ENCODE assay signal across 23 mouse cellular contexts in genomic region chr13:32763141-32763540, GRCm38 (mm10). TPM values are rescaled to one million over a fixed set of nuclear protein-coding genes. Genes with fewer than 3 reads are reported as not detected.
A peak's percentile ranks its signal among the peaks of the same experiment; 100 is the strongest.
DNase-seq lines count a peak whose midpoint lies in the region; ATAC-seq and TF ChIP-seq lines count a peak whose summit lies in the region.
"Had no signal": no experiment of that assay in that cellular context is flagged by ENCODE, and none has a peak within 500 bp of the region (broad histone marks: within the 10 kb centered on the region; RNA-seq: fewer than 3 reads in every experiment).

No protein-coding gene starts in this region.

- DNase-seq in heart, adult 18-20 months: peak; percentile 75 to 84
- DNase-seq in heart, embryonic 10.5 days (ENCODE audit: low spot score): no peak
- peak; percentile 13 for DNase-seq in adrenal gland, adult 8-10 months
- DNase-seq in gastrocnemius, postnatal 10 days: peak; percentile 41
- peak; percentile 52 to 70 for DNase-seq in heart, postnatal 14 days
- no peak for DNase-seq in layer of hippocampus, adult 2 months (ENCODE audit: low spot score in 2 of 2)
- DNase-seq in kidney, adult 9 months: no peak
- DNase-seq: cerebellum, postnatal 25 days; forebrain, postnatal 0 days; liver; right cerebral cortex, adult 18-20 months; thymus, postnatal 14 days had no signal

- TF ChIP-seq CTCF in layer of hippocampus, adult 2 months (conservative IDR thresholded peaks at IDR 0.05): no peak

- H3K27me3 ChIP-seq in heart, embryonic 10.5 days (ENCODE audit: insufficient read depth, poor library complexity, severe bottlenecking): no peaks in the 10 kb centered on the region
- no peaks in the 10 kb centered on the region for H3K27me3 ChIP-seq in forebrain, embryonic 15.5 days
- H3K27me3 ChIP-seq: heart, embryonic 13.5 days; hindbrain, embryonic 13.5 days; kidney, embryonic 15.5 days; lung, embryonic 15.5 days had no signal

- peaks cover 14% of the 10 kb centered on the region for H3K4me1 ChIP-seq in heart, embryonic 10.5 days
- H3K4me1 ChIP-seq in forebrain, embryonic 15.5 days: peaks cover 6% of the 10 kb centered on the region
- H3K4me1 ChIP-seq: kidney, embryonic 15.5 days; lung, embryonic 15.5 days had no signal

- ATAC-seq in forebrain, embryonic 15.5 days (replicated peaks): no peak
- ATAC-seq: forebrain, postnatal 0 days had no signal

- H3K9me3 ChIP-seq in heart, embryonic 10.5 days: no peaks in the 10 kb centered on the region
- H3K9me3 ChIP-seq in forebrain, embryonic 15.5 days: no peaks in the 10 kb centered on the region
- H3K9me3 ChIP-seq: heart, embryonic 13.5 days; hindbrain, embryonic 13.5 days; kidney, embryonic 15.5 days; lung, embryonic 15.5 days had no signal

- H3K27ac ChIP-seq in heart, embryonic 10.5 days: no peak overlapping the region
- no peak overlapping the region for H3K27ac ChIP-seq in layer of hippocampus, adult 2 months
- H3K27ac ChIP-seq in forebrain, embryonic 15.5 days (replicated peaks): no peak overlapping the region
- H3K27ac ChIP-seq: heart, embryonic 13.5 days; hindbrain, embryonic 13.5 days; kidney, embryonic 15.5 days; lung, embryonic 15.5 days had no signal

- 70% methylated on average over 3 of the region's 3 CpGs for WGBS in heart, embryonic 10.5 days
- 82% methylated on average over 3 of the region's 3 CpGs for WGBS in forebrain, embryonic 15.5 days

- H3K9ac ChIP-seq in forebrain, embryonic 15.5 days (replicated peaks): no peak overlapping the region
- H3K9ac ChIP-seq: forebrain, postnatal 0 days; heart, embryonic 13.5 days; hindbrain, embryonic 13.5 days; kidney, embryonic 15.5 days; lung, embryonic 15.5 days had no signal

- no peak overlapping the region for H3K4me2 ChIP-seq in forebrain, embryonic 15.5 days (replicated peaks)
- H3K4me2 ChIP-seq: heart, embryonic 13.5 days; hindbrain, embryonic 13.5 days; kidney, embryonic 15.5 days; lung, embryonic 15.5 days had no signal

- H3K36me3 ChIP-seq in heart, embryonic 10.5 days: no peaks in the 10 kb centered on the region
- H3K36me3 ChIP-seq in forebrain, embryonic 15.5 days: no peaks in the 10 kb centered on the region
- H3K36me3 ChIP-seq: heart, embryonic 13.5 days; hindbrain, embryonic 13.5 days; kidney, embryonic 15.5 days; lung, embryonic 15.5 days had no signal

- intact Hi-C loops in heart, postnatal 14 days (cut with DNase I): no loop called here

- H3K4me3 ChIP-seq in heart, embryonic 10.5 days: no peak overlapping the region
- H3K4me3 ChIP-seq in layer of hippocampus, adult 2 months: no peak overlapping the region
- no peak overlapping the region for H3K4me3 ChIP-seq in forebrain, embryonic 15.5 days
- H3K4me3 ChIP-seq: erythroblast, embryonic 14.5 days; heart, embryonic 13.5 days; hindbrain, embryonic 13.5 days; kidney, embryonic 15.5 days; lung, embryonic 15.5 days had no signal

RNA-seq across cellular contexts. Expression of gene Mylk4, which starts 20.6 kb away (rescaled TPM):
- 100 to 1,000 TPM; 206 to 302 TPM for total RNA-seq in heart, adult 18-20 months (2021)
- 0.07 TPM in 1 of 2 replicates, not detected in the other for polyA plus RNA-seq in heart, embryonic 10.5 days (2016; fragmentation: Nextera tagmentation; extraction: Ambion mirVana)
- under 1 TPM in 1 of 4 experiments, not detected in 3; 0.05 TPM for total RNA-seq in adrenal gland, adult 8-10 months (2022)
- total RNA-seq in gastrocnemius, postnatal 10 days (2021): 100 to 1,000 TPM; 132 to 148 TPM
- 100 to 1,000 TPM; 173 to 219 TPM for total RNA-seq in heart, postnatal 14 days (2021)
- under 1 TPM; 0.20 to 0.25 TPM for total RNA-seq in layer of hippocampus, adult 2 months (2021)
- polyA plus RNA-seq in forebrain, embryonic 15.5 days (2015; fragmentation: Nextera tagmentation; extraction: Ambion mirVana): 0.06 TPM in 1 of 2 replicates, not detected in the other
- total RNA-seq: midbrain, postnatal 0 days had no signal
- polyA plus RNA-seq: erythroblast, embryonic 14.5 days; intestine, embryonic 14.5 days; spleen, adult 2 months had no signal

RNA-seq across cellular contexts. Expression of gene Wrnip1, which starts 38.7 kb away (rescaled TPM):
- 10 to 100 TPM; 19.9 to 26.0 TPM for total RNA-seq in heart, adult 18-20 months (2021)
- polyA plus RNA-seq in heart, embryonic 10.5 days (2016; fragmentation: Nextera tagmentation; extraction: Ambion mirVana): 20.6 and 30.0 TPM in 2 replicates
- total RNA-seq in adrenal gland, adult 8-10 months (2022): 10 to 100 TPM; 33.1 to 50.4 (median 42.2) TPM
- total RNA-seq in gastrocnemius, postnatal 10 days (2021): 10 to 100 TPM; 13.0 to 16.4 TPM
- 10 to 100 TPM; 24.3 to 27.8 TPM for total RNA-seq in heart, postnatal 14 days (2021)
- 10 to 100 TPM; 62.1 to 63.7 TPM for total RNA-seq in layer of hippocampus, adult 2 months (2021)
- 37.6 and 39.3 TPM in 2 replicates for polyA plus RNA-seq in forebrain, embryonic 15.5 days (2015; fragmentation: Nextera tagmentation; extraction: Ambion mirVana)

RNA-seq across cellular contexts. Expression of gene D930007J09Rik, which starts 39.5 kb away (rescaled TPM):
- not detected for total RNA-seq in heart, adult 18-20 months (2021)
- not detected in 2 replicates for polyA plus RNA-seq in heart, embryonic 10.5 days (2016; fragmentation: Nextera tagmentation; extraction: Ambion mirVana)
- total RNA-seq in adrenal gland, adult 8-10 months (2022): under 1 TPM in 1 of 4 experiments, not detected in 3; 0.75 TPM
- total RNA-seq in gastrocnemius, postnatal 10 days (2021): not detected
- under 1 TPM in 1 of 2 experiments, not detected in 1; 0.86 TPM for total RNA-seq in heart, postnatal 14 days (2021)
- not detected for total RNA-seq in layer of hippocampus, adult 2 months (2021)
- not detected in 2 replicates for polyA plus RNA-seq in forebrain, embryonic 15.5 days (2015; fragmentation: Nextera tagmentation; extraction: Ambion mirVana)
- total RNA-seq: forebrain, postnatal 0 days; midbrain, postnatal 0 days had no signal
- polyA plus RNA-seq: embryonic facial prominence, embryonic 11.5 days; erythroblast, embryonic 14.5 days; forebrain, postnatal 0 days; heart, embryonic 13.5 days; hindbrain, embryonic 13.5 days; intestine, embryonic 14.5 days; kidney, embryonic 15.5 days; lung, embryonic 15.5 days; midbrain, postnatal 0 days; spleen, adult 2 months; stomach, embryonic 16.5 days had no signal

Comparison
In these comparisons a context has a peak if more than half of its experiments do, and no peak if none do; other contexts are left out.
1. DNase-seq: peak in heart, adult 18-20 months (2 of 2), adrenal gland, adult 8-10 months (single experiment), gastrocnemius, postnatal 10 days (single experiment) and heart, postnatal 14 days (2 of 2); none in heart, embryonic 10.5 days (single experiment), layer of hippocampus, adult 2 months (0 of 2) and kidney, adult 9 months (single experiment).
2. RNA of gene Mylk4, which starts 20.6 kb away (total RNA-seq): 206 to 302 TPM in heart, adult 18-20 months, 173 to 219 TPM in heart, postnatal 14 days and 132 to 148 TPM in gastrocnemius, postnatal 10 days; 0.20 to 0.25 TPM in layer of hippocampus, adult 2 months and 0.05 TPM in adrenal gland, adult 8-10 months; every median in the first group is over 100 times any median in the second.